Mouse (Mus musculus) liver, postnatal 0 days (tissue): ENCODE measurements at regions not wholly inside any gene's neighbourhood (a gene's known extent, or its start where the extent isn't known, plus 50 kb on each side); places are given as distances from the start of the nearest gene placed in this dataset.

Source experiments
- ATAC-seq: fragments of 200-750 bp; cut with Nextera tagmentation; 2 replicates; pipeline ENCODE4 v1.8.0; 2017; ENCODE audit warnings: mild to moderate bottlenecking, moderate library complexity
- DNase-seq: peaks from one replicate; pipeline ENCODE4 v3.0.0-alpha.2; 2016
- H3K27ac ChIP-seq: fragments of 300-500 bp; sonication (generic); 2 replicates; pipeline ENCODE4 v1.5.1; 2014; ENCODE audit warnings: antibody characterized with exemption, moderate library complexity, mild to moderate bottlenecking, low read depth
- H3K27me3 ChIP-seq: fragments of 300-500 bp; sonication (generic); 2 replicates; pipeline ENCODE4 v1.6.1; 2014; ENCODE audit warnings: low read length, control low read depth, mixed read lengths; ENCODE audit not compliant: insufficient read depth
- H3K36me3 ChIP-seq: fragments of 300-500 bp; sonication (generic); replicated peaks from 2 replicates; pipeline ENCODE4 v1.6.1; 2014; ENCODE audit warnings: mild to moderate bottlenecking, control low read depth, low read length, moderate library complexity, mixed read lengths; ENCODE audit not compliant: insufficient read depth
- H3K4me1 ChIP-seq: fragments of 300-500 bp; sonication (generic); 2 replicates; pipeline ENCODE4 v1.6.1; 2014; ENCODE audit warnings: antibody characterized with exemption, mild to moderate bottlenecking, control low read depth; ENCODE audit not compliant: insufficient read depth
- H3K4me2 ChIP-seq: fragments of 300-500 bp; sonication (generic); 2 replicates; pipeline ENCODE4 v1.6.1; 2014; ENCODE audit warnings: low read depth, mild to moderate bottlenecking, low read length, moderate library complexity, mixed read lengths
- H3K4me3 ChIP-seq: fragments of 300-500 bp; sonication (generic); 2 replicates; pipeline ENCODE4 v1.5.1; 2014; ENCODE audit warnings: low read depth, low read length
- H3K9ac ChIP-seq: fragments of 300-500 bp; sonication (generic); replicated peaks from 2 replicates; pipeline ENCODE4 v1.6.1; 2014; ENCODE audit warnings: mild to moderate bottlenecking, moderate library complexity
- H3K9me3 ChIP-seq: fragments of 300-500 bp; sonication (generic); 2 replicates; pipeline ENCODE4 v1.6.1; 2016; ENCODE audit warnings: mild to moderate bottlenecking, control low read depth, low read length, mixed read lengths
- CTCF ChIP-seq: sonication (generic); IDR thresholded peaks from 2 replicates; pipeline ENCODE4 v1.5.1; 2016; ENCODE audit warnings: antibody characterized with exemption, low read depth
- EP300 ChIP-seq: IDR thresholded peaks from 2 replicates; pipeline ENCODE4 v1.6.1; 2016; ENCODE audit warnings: antibody characterized with exemption, low read depth, mild to moderate bottlenecking
- WGBS: fragments of 180-500 bp; shearing (Covaris S2); extraction: QIAGEN DNeasy Blood & Tissue Kit; methylation state at CpG from one replicate; pipeline ENCODE4 v1.1.7; 2014; ENCODE audit not compliant: insufficient replicate concordance; 5-methylcytosine and 5-hydroxymethylcytosine counted together

- Histone ChIP-seq H3K27ac (no peak overlapping the region), H3K36me3 (no peaks in the 10 kb centered on the region), H3K27me3 (no peaks in the 10 kb centered on the region), H3K9ac (no peak overlapping the region), H3K4me2 (no peak overlapping the region), H3K4me1 (no peaks in the 10 kb centered on the region), H3K9me3 (no peaks in the 10 kb centered on the region), H3K4me3 (no peak overlapping the region)
- no peak for ATAC-seq
- DNase-seq = no peak
- TF ChIP-seq EP300 (no peak), CTCF (no peak)
- WGBS = 71% methylated on average over 5 of the region's 5 CpGs
Observed at GRCm38 (mm10) chr16:73758872-73759271, 652.8 kb downstream of the Robo2 start.

GRCm38 (mm10) chr16:73754302-73754701 is 657.3 kb downstream of the Robo2 start:
- Histone ChIP-seq H3K36me3 (no peaks in the 10 kb centered on the region), H3K9ac (no peak overlapping the region), H3K4me3 (no peak overlapping the region), H3K27ac (no peak overlapping the region), H3K4me2 (no peak overlapping the region), H3K9me3 (no peaks in the 10 kb centered on the region), H3K4me1 (no peaks in the 10 kb centered on the region), H3K27me3 (no peaks in the 10 kb centered on the region)
- 79% methylated on average over 5 of the region's 5 CpGs for WGBS
- no peak for ATAC-seq
- no peak for DNase-seq
- TF ChIP-seq CTCF = no peak
- TF ChIP-seq EP300 = no peak

GRCm38 (mm10) chr16:73728297-73728696 is 683.3 kb downstream of the Robo2 start:
- ATAC-seq = no peak
- H3K27ac ChIP-seq = no peak overlapping the region
- TF ChIP-seq EP300 (no peak), CTCF (no peak)
- H3K4me1 ChIP-seq = no peaks in the 10 kb centered on the region
- no peak overlapping the region for H3K4me2 ChIP-seq
- no peaks in the 10 kb centered on the region for H3K9me3 ChIP-seq
- no peak for DNase-seq
- no peaks in the 10 kb centered on the region for H3K36me3 ChIP-seq
- no peak overlapping the region for H3K9ac ChIP-seq
- H3K27me3 ChIP-seq = no peaks in the 10 kb centered on the region
- H3K4me3 ChIP-seq = no peak overlapping the region
- 77% methylated on average over 7 of the region's 7 CpGs for WGBS

- WGBS = 68% methylated on average over 3 of the region's 3 CpGs
- no peak overlapping the region for H3K4me2 ChIP-seq
- H3K4me1 ChIP-seq = no peaks in the 10 kb centered on the region
- no peaks in the 10 kb centered on the region for H3K9me3 ChIP-seq
- H3K4me3 ChIP-seq = no peak overlapping the region
- H3K9ac ChIP-seq = no peak overlapping the region
- no peaks in the 10 kb centered on the region for H3K27me3 ChIP-seq
- no peak overlapping the region for H3K27ac ChIP-seq
- ATAC-seq (no peak), DNase-seq (no peak)
- H3K36me3 ChIP-seq = no peaks in the 10 kb centered on the region
- no peak for TF ChIP-seq CTCF
- TF ChIP-seq EP300 = no peak
Observed at GRCm38 (mm10) chr16:73719691-73720090, 691.9 kb downstream of the Robo2 start.

- no peaks in the 10 kb centered on the region for H3K4me1 ChIP-seq
- DNase-seq (no peak), ATAC-seq (no peak)
- no peak overlapping the region for H3K9ac ChIP-seq
- no peaks in the 10 kb centered on the region for H3K36me3 ChIP-seq
- TF ChIP-seq EP300 = no peak
- TF ChIP-seq CTCF = no peak
- 32% methylated on average over 5 of the region's 5 CpGs for whole genome bisulfite sequencing
- no peaks in the 10 kb centered on the region for H3K27me3 ChIP-seq
- H3K4me3 ChIP-seq = no peak overlapping the region
- no peak overlapping the region for H3K27ac ChIP-seq
- no peak overlapping the region for H3K4me2 ChIP-seq
- H3K9me3 ChIP-seq = no peaks in the 10 kb centered on the region
Observed at GRCm38 (mm10) chr16:73716301-73716700, 695.3 kb downstream of the Robo2 start.

GRCm38 (mm10) chr16:73707051-73707450 is 704.6 kb downstream of the Robo2 start:
- 76% methylated on average over 1 of the region's 1 CpGs for WGBS
- no peak for DNase-seq
- no peak overlapping the region for H3K9ac ChIP-seq

GRCm38 (mm10) chr16:73689274-73689673 is 722.4 kb downstream of the Robo2 start:
- Histone ChIP-seq H3K27ac (no peak overlapping the region), H3K4me3 (no peak overlapping the region), H3K4me2 (no peak overlapping the region), H3K9ac (no peak overlapping the region), H3K9me3 (no peaks in the 10 kb centered on the region), H3K4me1 (no peaks in the 10 kb centered on the region), H3K36me3 (no peaks in the 10 kb centered on the region), H3K27me3 (no peaks in the 10 kb centered on the region)
- WGBS = 79% methylated on average over 11 of the region's 11 CpGs
- no peak for DNase-seq
- TF ChIP-seq CTCF (no peak), EP300 (no peak)
- ATAC-seq = no peak

More at GRCm38 (mm10) chr16:73707051-73707450, 704.6 kb downstream of the Robo2 start:
- no peak for ATAC-seq
- Histone ChIP-seq H3K27ac (no peak overlapping the region), H3K4me2 (no peak overlapping the region), H3K9me3 (no peaks in the 10 kb centered on the region), H3K27me3 (no peaks in the 10 kb centered on the region), H3K4me3 (no peak overlapping the region), H3K4me1 (no peaks in the 10 kb centered on the region), H3K36me3 (no peaks in the 10 kb centered on the region)
- TF ChIP-seq EP300 (no peak), CTCF (no peak)
